Mouse (Mus musculus) neural tube, embryonic 11.5 days (tissue): ENCODE measurements at regions not wholly inside any gene's neighbourhood (a gene's known extent, or its start where the extent isn't known, plus 50 kb on each side); places are given as distances from the start of the nearest gene placed in this dataset.

Experiments
- ATAC-seq: fragments of 200-750 bp; cut with Nextera tagmentation; 2 replicates; pipeline ENCODE4 v1.8.0; 2017; ENCODE audit warnings: moderate number of reproducible peaks, mild to moderate bottlenecking, moderate TSS enrichment, moderate library complexity; ENCODE audit not compliant: insufficient read depth, low FRiP score, low TSS enrichment
- DNase-seq: peaks from one replicate; pipeline ENCODE4 v3.0.0-alpha.2; 2015; ENCODE audit warnings: low spot score
- H3K27ac ChIP-seq: fragments of 300-500 bp; sonication (generic); 2 replicates; pipeline ENCODE4 v1.5.1; 2014; ENCODE audit warnings: low read depth, mild to moderate bottlenecking, low read length
- H3K27me3 ChIP-seq: fragments of 300-500 bp; sonication (generic); 2 replicates; pipeline ENCODE4 v1.6.1; 2014; ENCODE audit warnings: mild to moderate bottlenecking, low read length, mixed read lengths; ENCODE audit not compliant: control insufficient read depth, insufficient read depth
- H3K36me3 ChIP-seq: fragments of 300-500 bp; sonication (generic); 2 replicates; pipeline ENCODE4 v1.6.1; 2014; ENCODE audit warnings: mild to moderate bottlenecking, low read length, moderate library complexity, mixed read lengths; ENCODE audit not compliant: control insufficient read depth, insufficient read depth
- H3K4me1 ChIP-seq: fragments of 300-500 bp; sonication (generic); 2 replicates; pipeline ENCODE4 v1.6.1; 2014; ENCODE audit warnings: low read length, mixed read lengths; ENCODE audit not compliant: control insufficient read depth, insufficient read depth
- H3K4me2 ChIP-seq: fragments of 300-500 bp; sonication (generic); 2 replicates; pipeline ENCODE4 v1.6.1; 2014; ENCODE audit warnings: low read depth, mild to moderate bottlenecking, moderate library complexity
- H3K4me3 ChIP-seq: fragments of 300-500 bp; sonication (generic); 2 replicates; pipeline ENCODE4 v1.5.1; 2014; ENCODE audit warnings: low read depth, low read length
- H3K9ac ChIP-seq: fragments of 300-500 bp; sonication (generic); 2 replicates; pipeline ENCODE4 v1.6.1; 2014; ENCODE audit warnings: mild to moderate bottlenecking, low read length
- H3K9me3 ChIP-seq: fragments of 300-500 bp; sonication (generic); 2 replicates; pipeline ENCODE4 v1.6.1; 2016; ENCODE audit warnings: low read length; ENCODE audit not compliant: control insufficient read depth
- WGBS: fragments of 180-500 bp; shearing (Covaris S2); extraction: QIAGEN DNeasy Blood & Tissue Kit; methylation state at CpG from one replicate; pipeline ENCODE4 v1.1.7; 2014; 5-methylcytosine and 5-hydroxymethylcytosine counted together

- ATAC-seq = no peak
- Histone ChIP-seq H3K9ac (no peak overlapping the region), H3K27ac (no peak overlapping the region), H3K9me3 (no peaks in the 10 kb centered on the region), H3K27me3 (no peaks in the 10 kb centered on the region), H3K4me2 (no peak overlapping the region), H3K4me1 (no peaks in the 10 kb centered on the region), H3K36me3 (no peaks in the 10 kb centered on the region), H3K4me3 (no peak overlapping the region)
- no peak for DNase-seq
- 56% methylated on average over 3 of the region's 3 CpGs for whole genome bisulfite sequencing
These were observed 141.4 kb upstream of the Meis1 start for GRCm38 (mm10) chr11:19160227-19160626.

GRCm38 (mm10) chr11:19160669-19161068 is 141.9 kb upstream of the Meis1 start:
- Histone ChIP-seq H3K9me3 (no peaks in the 10 kb centered on the region), H3K4me1 (no peaks in the 10 kb centered on the region), H3K4me3 (no peak overlapping the region), H3K27me3 (no peaks in the 10 kb centered on the region), H3K9ac (no peak overlapping the region), H3K27ac (no peak overlapping the region), H3K4me2 (no peak overlapping the region), H3K36me3 (no peaks in the 10 kb centered on the region)
- no peak for ATAC-seq
- no peak for DNase-seq
- WGBS = 27% methylated on average over 5 of the region's 5 CpGs

GRCm38 (mm10) chr11:19170938-19171337 is 152.2 kb upstream of the Meis1 start:
- no peaks in the 10 kb centered on the region for H3K9me3 ChIP-seq
- H3K27ac ChIP-seq = no peak overlapping the region
- H3K36me3 ChIP-seq = no peaks in the 10 kb centered on the region
- no peak overlapping the region for H3K9ac ChIP-seq
- 88% methylated on average over 2 of the region's 2 CpGs for WGBS
- no peak for ATAC-seq
- H3K4me1 ChIP-seq = no peaks in the 10 kb centered on the region
- no peaks in the 10 kb centered on the region for H3K27me3 ChIP-seq
- H3K4me2 ChIP-seq = no peak overlapping the region
- DNase-seq = no peak
- no peak overlapping the region for H3K4me3 ChIP-seq

GRCm38 (mm10) chr11:19174305-19175017 is 155.7 kb upstream of the Meis1 start:
- Histone ChIP-seq H3K9me3 (no peaks in the 10 kb centered on the region), H3K4me3 (no peak overlapping the region), H3K9ac (no peak overlapping the region), H3K27me3 (no peaks in the 10 kb centered on the region), H3K36me3 (no peaks in the 10 kb centered on the region), H3K27ac (no peak overlapping the region), H3K4me1 (no peaks in the 10 kb centered on the region), H3K4me2 (no peak overlapping the region)
- DNase-seq = no peak
- ATAC-seq = no peak
- 83% methylated on average over 13 of the region's 13 CpGs for WGBS

GRCm38 (mm10) chr11:19179290-19179689 is 160.5 kb upstream of the Meis1 start:
- Histone ChIP-seq H3K27me3 (no peaks in the 10 kb centered on the region), H3K27ac (no peak overlapping the region), H3K36me3 (no peaks in the 10 kb centered on the region), H3K4me1 (no peaks in the 10 kb centered on the region), H3K9ac (no peak overlapping the region), H3K4me2 (no peak overlapping the region), H3K9me3 (no peaks in the 10 kb centered on the region), H3K4me3 (no peak overlapping the region)
- ATAC-seq (no peak), DNase-seq (no peak)
- WGBS = 93% methylated on average over 1 of the region's 1 CpGs

GRCm38 (mm10) chr11:19189778-19190177 is 171.0 kb upstream of the Meis1 start:
- no peak for ATAC-seq

GRCm38 (mm10) chr11:19194464-19194863 is 175.7 kb upstream of the Meis1 start:
- H3K9ac ChIP-seq = no peak overlapping the region
- no peaks in the 10 kb centered on the region for H3K36me3 ChIP-seq
- H3K9me3 ChIP-seq = no peaks in the 10 kb centered on the region
- H3K4me3 ChIP-seq = no peak overlapping the region
- no peaks in the 10 kb centered on the region for H3K27me3 ChIP-seq
- WGBS = 72% methylated on average over 1 of the region's 1 CpGs
- DNase-seq = no peak
- no peak overlapping the region for H3K4me2 ChIP-seq
- no peak for ATAC-seq
- H3K4me1 ChIP-seq = no peaks in the 10 kb centered on the region; the same call in 1 of the 2 replicates
- no peak overlapping the region for H3K27ac ChIP-seq

More at GRCm38 (mm10) chr11:19189778-19190177, 171.0 kb upstream of the Meis1 start:
- H3K36me3 ChIP-seq = no peaks in the 10 kb centered on the region
- no peaks in the 10 kb centered on the region; the same call in 1 of the 2 replicates for H3K4me1 ChIP-seq
- H3K4me2 ChIP-seq = no peak overlapping the region
- 72% methylated on average over 2 of the region's 2 CpGs for WGBS
- H3K4me3 ChIP-seq = no peak overlapping the region
- H3K9ac ChIP-seq = no peak overlapping the region
- H3K27me3 ChIP-seq = no peaks in the 10 kb centered on the region
- no peak for DNase-seq
- H3K9me3 ChIP-seq = no peaks in the 10 kb centered on the region
- no peak overlapping the region for H3K27ac ChIP-seq

GRCm38 (mm10) chr11:19197790-19198189 is 179.0 kb upstream of the Meis1 start:
- H3K4me3 ChIP-seq = no peak overlapping the region
- no peak overlapping the region for H3K27ac ChIP-seq
- no peak overlapping the region for H3K4me2 ChIP-seq
- H3K27me3 ChIP-seq = no peaks in the 10 kb centered on the region
- no peak for ATAC-seq
- H3K36me3 ChIP-seq = no peaks in the 10 kb centered on the region
- DNase-seq = no peak
- no peaks in the 10 kb centered on the region for H3K9me3 ChIP-seq
- H3K4me1 ChIP-seq = no peaks in the 10 kb centered on the region; the same call in 1 of the 2 replicates
- 66% methylated on average over 1 of the region's 1 CpGs for WGBS
- H3K9ac ChIP-seq = no peak overlapping the region
